Mouse (Mus musculus) central nervous system, embryonic 11.5 days (tissue): ENCODE results near the gene Smim23. TPM values are rescaled to one million over a fixed set of nuclear protein-coding genes. Genes with fewer than 3 reads are reported as not detected.

Experiments used
- polyA plus RNA-seq: library from polyadenylated mRNA; depleted of rRNA; stranded (reverse); fragments of >200 nt; gene quantifications from 2 replicates; pipeline ENCODE4 v1.2.3, GENCODE M21; 2012; rRNA removed

Smim23 gene
- not detected in 2 replicates for polyA plus RNA-seq

GRCm38 (mm10) chr11:32824505-32824904 is at the start of gene Smim23:
Gene Smim23 (minus strand): TSS chr11:32824605.

Other genes starting within 250 kb of the Smim23 start
- gene Fbxw11, start 181.9 kb downstream of the Smim23 start, polyA plus RNA-seq: 51.1 and 64.2 TPM in 2 replicates